Mouse (Mus musculus) left cerebral cortex, postnatal 14 days (tissue): ENCODE measurements around the gene Hsp90aa1. TPM values are rescaled to one million over a fixed set of nuclear protein-coding genes. Genes with fewer than 3 reads are reported as not detected.

Source experiments
- DNase-seq, 2 experiments: peaks; one replicate each; pipeline ENCODE4 v3.0.0; 2021 to 2022; ENCODE audit warnings: low spot score in 2 of 2, mixed read lengths in 1 of 2
- intact Hi-C: fragments of 180-260 bp; cut with DNase I; formaldehyde crosslinking; loops from one replicate; pipeline ENCODE4 v1.15.1; 2025
- microRNA-seq, 2 experiments: library from miRNA; unstranded; fragments of <30 nt; microRNA quantifications; one replicate each; pipeline ENCODE4 v1.2.0; 2022
- total RNA-seq, 2 experiments: library from RNA; stranded (reverse); gene quantifications; 2 replicates each; pipeline ENCODE4 v1.2.3; 2021

Hsp90aa1 gene
- total RNA-seq, 2 experiments from 2014 or later, result 953 to 962 TPM

- peak in 1 of 2 experiments; percentile 55 for DNase-seq
- intact Hi-C loops, result no loop called here
Measured at GRCm38 (mm10) chr12:110674243-110674642, 28.3 kb downstream of the Hsp90aa1 start.

GRCm38 (mm10) chr12:110667466-110668077 lies 35.0 kb downstream of the Hsp90aa1 start:
- DNase-seq, result peak in 1 of 2 experiments; percentile 44
- intact Hi-C loops, result loop anchor here (5.0 kb wide), 2 partner anchors 35 to 175 kb away; partner anchors contain the start of gene Mok

- intact Hi-C loops, result no loop called here
- no peak for DNase-seq
Measured at GRCm38 (mm10) chr12:110661746-110662145, 40.8 kb downstream of the Hsp90aa1 start.

GRCm38 (mm10) chr12:110651464-110651863 lies 51.1 kb downstream of the Hsp90aa1 start:
- intact Hi-C loops, result no loop called here

GRCm38 (mm10) chr12:110650241-110650641 lies 52.3 kb downstream of the Hsp90aa1 start:
- intact Hi-C loops, result no loop called here

More at GRCm38 (mm10) chr12:110651464-110651863, 51.1 kb downstream of the Hsp90aa1 start:
- no peak for DNase-seq

More at GRCm38 (mm10) chr12:110650241-110650641, 52.3 kb downstream of the Hsp90aa1 start:
- DNase-seq, result peak in 1 of 2 experiments; percentile 25

Small RNAs within 50 kb of the gene (microRNA-seq; reads per million reads assigned to microRNA genes)
- gene Gm27299, result 0 reads per million in 2 experiments

Other genes with a start within 250 kb of the Hsp90aa1 start
- 100 to 1,000 TPM; 318 to 323 TPM for gene Dync1h1, start 101.3 kb downstream of the Hsp90aa1 start, total RNA-seq
- gene 1700001K19Rik, start 20.1 kb downstream of the Hsp90aa1 start, total RNA-seq, result not detected
- gene Wdr20, start 35.2 kb upstream of the Hsp90aa1 start, total RNA-seq, result 10 to 100 TPM; 37.5 to 41.7 TPM
- gene Mok, start 138.2 kb upstream of the Hsp90aa1 start, total RNA-seq, result 10 to 100 TPM; 10.7 to 12.8 TPM
- 1 to 10 TPM; 9.1 to 9.6 TPM for gene Zfp839, start 147.5 kb upstream of the Hsp90aa1 start, total RNA-seq
- gene Cinp, start 186.4 kb upstream of the Hsp90aa1 start, total RNA-seq, result 100 to 1,000 TPM; 107 to 124 TPM
- gene Tecpr2, start 186.5 kb upstream of the Hsp90aa1 start, total RNA-seq, result 10 to 100 TPM; 42.6 to 45.2 TPM